Mouse (Mus musculus) inflammation-experienced regulatory T-cells, adult 6 months (primary cell): ENCODE data around the gene Tspan4. TPM values are rescaled to one million over a fixed set of nuclear protein-coding genes. Genes with fewer than 3 reads are reported as not detected.
A peak's percentile ranks its signal among the peaks of the same experiment; 100 is the strongest.
"Not testable (repeated sequence)": the region's sequence is repeated elsewhere in the genome, so short reads cannot be mapped to it uniquely, and the experiment has no call there.

Experiments
- ATAC-seq: one replicate; pipeline ENCODE4 v1.8.0; 2017
- polyA plus RNA-seq, 3 experiments: library from polyadenylated mRNA; unstranded; fragments of 100-300 nt; shearing (Covaris generic); gene quantifications; one replicate each; pipeline ENCODE4 v1.2.1; 2017

Gene Tspan4
- polyA plus RNA-seq, 3 experiments from 2014 or later: 1.8 to 3.0 (median 2.4) TPM

- ATAC-seq: no peak
Measured at GRCm38 (mm10) chr7:141439140-141439679, 35.8 kb upstream of the Tspan4 start.

GRCm38 (mm10) chr7:141439811-141440210, 35.2 kb upstream of the Tspan4 start:
- ATAC-seq: no peak

- ATAC-seq: no peak
Measured at GRCm38 (mm10) chr7:141440613-141441012, 34.4 kb upstream of the Tspan4 start.

GRCm38 (mm10) chr7:141441460-141441859, 33.6 kb upstream of the Tspan4 start:
- no peak for ATAC-seq

GRCm38 (mm10) chr7:141442199-141442598, 32.8 kb upstream of the Tspan4 start:
- ATAC-seq: no peak

GRCm38 (mm10) chr7:141443081-141443821, 31.8 kb upstream of the Tspan4 start:
- ATAC-seq: no peak

GRCm38 (mm10) chr7:141443828-141444237, 31.2 kb upstream of the Tspan4 start, which contains the start of gene Pidd1:
Gene Pidd1, minus strand, starts transcription at chr7:141444025.
- peak; percentile 36 for ATAC-seq

GRCm38 (mm10) chr7:141446374-141446773, 28.7 kb upstream of the Tspan4 start:
- ATAC-seq: not testable (repeated sequence)

- ATAC-seq: peak; percentile 89
Measured at GRCm38 (mm10) chr7:141447110-141447991, 27.7 kb upstream of the Tspan4 start, which contains the start of gene Rplp2. Gene Rplp2, plus strand, starts transcription at chr7:141447370.

GRCm38 (mm10) chr7:141451928-141452327, 23.1 kb upstream of the Tspan4 start:
- no peak for ATAC-seq

GRCm38 (mm10) chr7:141453636-141454035, 21.4 kb upstream of the Tspan4 start:
- no peak for ATAC-seq

- peak; percentile 88 for ATAC-seq
Measured at GRCm38 (mm10) chr7:141454967-141455551, 20.0 kb upstream of the Tspan4 start, which contains the start of gene Pnpla2. Gene Pnpla2, plus strand, starts transcription at chr7:141455198.

GRCm38 (mm10) chr7:141455610-141456314, 19.3 kb upstream of the Tspan4 start:
- ATAC-seq: peak; percentile 39

GRCm38 (mm10) chr7:141456739-141457138, 18.3 kb upstream of the Tspan4 start:
- no peak for ATAC-seq

- no peak for ATAC-seq
Measured at GRCm38 (mm10) chr7:141457236-141457635, 17.8 kb upstream of the Tspan4 start.

- no peak for ATAC-seq
Measured at GRCm38 (mm10) chr7:141457986-141458660, 16.9 kb upstream of the Tspan4 start.

- ATAC-seq: no peak
Measured at GRCm38 (mm10) chr7:141458661-141459060, 16.4 kb upstream of the Tspan4 start.

- no peak for ATAC-seq
Measured at GRCm38 (mm10) chr7:141459301-141459711, 15.7 kb upstream of the Tspan4 start.

- ATAC-seq: no peak
Measured at GRCm38 (mm10) chr7:141460001-141460390, 15.0 kb upstream of the Tspan4 start.

GRCm38 (mm10) chr7:141460391-141461113, 14.5 kb upstream of the Tspan4 start, which contains the start of gene Cracr2b:
Gene Cracr2b, plus strand, starts transcription at chr7:141461094.
- ATAC-seq: no peak
